Mouse (Mus musculus): ENCODE measurements around the gene Vmn1r69. TPM values are rescaled to one million over a fixed set of nuclear protein-coding genes. Genes with fewer than 3 reads are reported as not detected.

Vmn1r69 gene
- 0.23 TPM in 1 of 2 replicates, not detected in the other for polyA plus RNA-seq (2012; ENCODE audit: insufficient read depth, low replicate concordance)

DNA sequence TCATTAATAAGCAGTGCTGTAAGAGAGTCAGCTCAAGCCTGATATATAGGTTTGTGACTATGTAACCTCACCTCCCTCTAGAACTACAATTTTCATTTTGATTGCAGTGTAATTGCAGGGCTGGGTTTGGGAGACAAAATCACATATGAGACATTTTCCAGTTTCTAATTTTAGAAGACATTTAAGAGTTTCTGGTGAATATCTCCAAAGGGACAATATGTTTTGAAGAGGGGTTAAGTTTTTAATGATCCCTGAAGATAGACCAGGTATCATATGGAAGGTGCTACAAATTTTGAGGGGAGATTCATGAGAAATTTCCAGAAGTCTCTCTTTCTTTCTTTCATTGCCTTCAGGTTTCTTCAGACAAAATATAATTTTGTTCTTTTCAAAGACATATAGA, at the start of gene Vmn1r69:
TSS of gene Vmn1r69 (minus strand) at position 101 of the 400 bp plus-strand sequence.
- Histone ChIP-seq H3K9me3 (no peaks in the 10 kb centered on the region), H3K36me3 (replicated peaks; ENCODE audit: low read length) (no peaks in the 10 kb centered on the region), H3K27me3 (replicated peaks) (no peaks in the 10 kb centered on the region), H3K4me1 (no peaks in the 10 kb centered on the region), H3K4me3 (replicated peaks) (no peak within 1 kb of the TSS)
- no peak for TF ChIP-seq GATA1 (IDR thresholded peaks at IDR 0.05; ENCODE audit: borderline replicate concordance, low read length)
- TF ChIP-seq FLI1 (IDR thresholded peaks at IDR 0.05; ENCODE audit: low read length): no peak

DNA sequence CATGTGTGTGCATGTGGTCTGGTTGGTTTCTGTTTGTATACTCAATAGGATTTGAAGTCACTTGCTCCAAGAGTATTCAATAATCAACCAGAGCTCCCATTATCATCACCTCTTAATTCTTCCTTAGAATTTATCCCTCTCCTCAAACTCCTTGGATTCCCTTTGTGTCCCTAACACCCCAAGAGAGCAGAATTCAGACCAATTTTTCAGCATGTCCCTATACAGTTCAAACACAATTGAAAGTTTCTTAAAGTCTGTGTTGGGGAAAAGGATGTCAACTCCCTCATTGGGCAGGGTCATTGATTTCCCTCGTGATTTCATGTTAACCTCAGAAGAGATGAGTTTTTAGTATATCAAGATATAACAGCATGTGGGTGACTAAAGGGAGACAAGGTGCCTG, 17.8 kb upstream of the Vmn1r69 start, which contains the start of gene Vmn1r70:
TSS of gene Vmn1r70 (plus strand) at position 301 of the 400 bp plus-strand sequence.
- no peak for TF ChIP-seq GATA1 (IDR thresholded peaks at IDR 0.05; ENCODE audit: borderline replicate concordance, low read length)
- no peak for TF ChIP-seq FLI1 (IDR thresholded peaks at IDR 0.05; ENCODE audit: low read length)
- Histone ChIP-seq H3K4me1 (no peaks in the 10 kb centered on the region), H3K36me3 (replicated peaks; ENCODE audit: low read length) (no peaks in the 10 kb centered on the region), H3K4me3 (replicated peaks) (no peak within 1 kb of the TSS), H3K27me3 (replicated peaks) (no peaks in the 10 kb centered on the region), H3K9me3 (no peaks in the 10 kb centered on the region)

DNA sequence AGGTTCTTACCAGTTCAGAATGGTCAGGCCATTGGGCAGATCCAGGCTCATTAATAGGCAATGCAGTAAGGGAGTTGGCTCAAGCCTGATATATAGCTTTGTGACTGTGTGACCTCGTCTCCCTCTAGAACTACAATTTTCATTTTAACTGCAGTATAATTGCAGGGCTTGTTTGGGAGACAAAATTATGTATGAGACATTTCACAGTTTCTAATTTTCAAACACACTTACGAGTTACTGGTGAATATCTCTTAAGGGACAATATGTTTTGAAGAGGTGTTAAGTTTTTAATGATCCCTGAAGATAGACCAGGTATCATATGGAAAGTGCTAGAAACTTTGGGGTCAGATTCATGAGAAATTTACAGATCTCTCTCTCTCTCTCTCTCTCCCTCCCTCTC, 55.1 kb downstream of the Vmn1r69 start, which contains the start of gene Vmn1r68:
TSS of gene Vmn1r68 (minus strand) at position 101 of the 400 bp plus-strand sequence.
- Histone ChIP-seq H3K36me3 (replicated peaks; ENCODE audit: low read length) (no peaks in the 10 kb centered on the region), H3K27me3 (replicated peaks) (no peaks in the 10 kb centered on the region), H3K9me3 (no peaks in the 10 kb centered on the region), H3K4me3 (replicated peaks) (no peak within 1 kb of the TSS), H3K4me1 (no peaks in the 10 kb centered on the region)
- TF ChIP-seq GATA1 (IDR thresholded peaks at IDR 0.05; ENCODE audit: borderline replicate concordance, low read length) (no peak), FLI1 (IDR thresholded peaks at IDR 0.05; ENCODE audit: low read length) (no peak)

Other genes starting within 250 kb of the Vmn1r69 start
- not detected in 2 replicates for gene Vmn1r67, start 170.3 kb downstream of the Vmn1r69 start, polyA plus RNA-seq (2012; ENCODE audit: insufficient read depth, low replicate concordance)
- gene Zik1, start 118.3 kb downstream of the Vmn1r69 start, polyA plus RNA-seq (2012; ENCODE audit: insufficient read depth, low replicate concordance): not detected in 2 replicates
- 1.3 TPM in 1 of 2 replicates, not detected in the other for gene Vmn1r68, start 55.2 kb downstream of the Vmn1r69 start, polyA plus RNA-seq (2012; ENCODE audit: insufficient read depth, low replicate concordance)
- not detected in 2 replicates for gene Vmn1r70, start 17.9 kb upstream of the Vmn1r69 start, polyA plus RNA-seq (2012; ENCODE audit: insufficient read depth, low replicate concordance)
- not detected in 2 replicates for gene Nlrp4b, start 74.1 kb upstream of the Vmn1r69 start, polyA plus RNA-seq (2012; ENCODE audit: insufficient read depth, low replicate concordance)
- not detected in 2 replicates for gene Vmn1r71, start 140.7 kb upstream of the Vmn1r69 start, polyA plus RNA-seq (2012; ENCODE audit: insufficient read depth, low replicate concordance)